Mouse (Mus musculus) CH12F3 (cell line): ENCODE data around the gene Prdm16.

ENCODE experiments used
- in situ Hi-C: fragments of 300-500 bp; cut with MboI; formaldehyde crosslinking; loops from 2 replicates; pipeline ENCODE4 v1.14.3; 2020; ENCODE audit warnings: low sequenced_read_pairs

The Prdm16 gene

GRCm38 (mm10) chr4:154521881-154522676, 114.6 kb downstream of the Prdm16 start:
- in situ Hi-C loops, result no loop called here

GRCm38 (mm10) chr4:154519470-154520037, 117.1 kb downstream of the Prdm16 start:
- in situ Hi-C loops, result no loop called here

GRCm38 (mm10) chr4:154517991-154518390, 118.7 kb downstream of the Prdm16 start:
- in situ Hi-C loops, result no loop called here

- in situ Hi-C loops, result no loop called here
These were observed 120.2 kb downstream of the Prdm16 start for GRCm38 (mm10) chr4:154516470-154516869.

GRCm38 (mm10) chr4:154513664-154514063, 123.0 kb downstream of the Prdm16 start:
- in situ Hi-C loops, result no loop called here

GRCm38 (mm10) chr4:154512518-154513090, 124.1 kb downstream of the Prdm16 start:
- in situ Hi-C loops, result no loop called here

GRCm38 (mm10) chr4:154511767-154512166, 124.9 kb downstream of the Prdm16 start:
- in situ Hi-C loops, result no loop called here

GRCm38 (mm10) chr4:154506774-154507435, 129.8 kb downstream of the Prdm16 start:
- in situ Hi-C loops, result no loop called here

- in situ Hi-C loops, result no loop called here
These were observed 131.4 kb downstream of the Prdm16 start for GRCm38 (mm10) chr4:154505313-154505712.

- in situ Hi-C loops, result no loop called here
These were observed 133.3 kb downstream of the Prdm16 start for GRCm38 (mm10) chr4:154503260-154503829.

GRCm38 (mm10) chr4:154502403-154503000, 134.2 kb downstream of the Prdm16 start:
- in situ Hi-C loops, result no loop called here

GRCm38 (mm10) chr4:154500695-154501094, 136.0 kb downstream of the Prdm16 start:
- in situ Hi-C loops, result no loop called here

- in situ Hi-C loops, result no loop called here
These were observed 136.8 kb downstream of the Prdm16 start for GRCm38 (mm10) chr4:154499701-154500523.

- in situ Hi-C loops, result no loop called here
These were observed 139.1 kb downstream of the Prdm16 start for GRCm38 (mm10) chr4:154497423-154498175.

- in situ Hi-C loops, result no loop called here
These were observed 139.7 kb downstream of the Prdm16 start for GRCm38 (mm10) chr4:154496991-154497390.

- in situ Hi-C loops, result no loop called here
These were observed 140.2 kb downstream of the Prdm16 start for GRCm38 (mm10) chr4:154496522-154496921.

GRCm38 (mm10) chr4:154493996-154494395, 142.7 kb downstream of the Prdm16 start:
- in situ Hi-C loops, result no loop called here

- in situ Hi-C loops, result no loop called here
These were observed 144.0 kb downstream of the Prdm16 start for GRCm38 (mm10) chr4:154492714-154493121.

GRCm38 (mm10) chr4:154492268-154492667, 144.4 kb downstream of the Prdm16 start:
- in situ Hi-C loops, result no loop called here
